Mouse (Mus musculus): Measurements from ENCODE around the gene Gm42878. TPM values are rescaled to one million over a fixed set of nuclear protein-coding genes. Genes with fewer than 3 reads are reported as not detected.

The Gm42878 gene
- total RNA-seq (2021) = under 1 TPM in 1 of 2 experiments, not detected in 1; 0.64 TPM
- long read RNA-seq, experiment 1 = 0 reads
- long read RNA-seq, experiment 2 = 0 reads

GRCm38 (mm10) chr5:121544910-121545792 lies at the start of gene Gm42878, which contains the start of gene Adam1a:
Gene Gm42878 (minus strand): TSS chr5:121545482.
Gene Adam1a (minus strand): TSS chr5:121545482.
- DNase-seq (ENCODE audit: low spot score in 2 of 2) = peak in 1 of 2 experiments; percentile 55

DNA sequence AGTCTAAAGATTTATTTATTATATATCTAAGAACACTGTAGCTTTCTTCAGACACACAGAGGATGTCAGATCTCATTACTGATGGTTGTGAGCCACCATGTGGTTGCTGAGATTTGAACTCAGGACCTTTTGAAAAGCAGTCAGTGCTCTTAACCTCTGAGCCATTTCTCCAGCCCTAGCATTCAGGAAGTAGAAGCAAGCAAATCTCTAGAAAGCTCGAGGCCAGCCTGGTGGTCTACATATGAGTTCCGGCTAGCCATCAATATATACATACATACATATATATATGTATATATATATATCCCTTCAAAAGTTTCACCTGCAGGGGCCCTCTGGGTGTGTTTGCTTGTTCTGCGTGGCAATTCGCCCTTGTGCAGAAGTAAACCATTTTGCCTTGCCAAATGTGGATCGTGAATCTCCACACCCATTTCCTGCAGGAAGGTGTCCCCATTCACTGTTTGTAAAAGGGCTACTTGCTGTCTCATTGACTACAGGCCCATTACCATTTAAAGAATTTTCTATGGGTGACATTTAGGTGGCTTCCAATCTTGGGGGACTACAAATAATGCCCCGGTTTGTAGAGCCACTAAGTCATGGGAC lies 49.5 kb upstream of the Gm42878 start:
- DNase-seq (ENCODE audit: low spot score in 2 of 2) = no peak

- DNase-seq (ENCODE audit: low spot score in 2 of 2) = peak; percentile 89 to 92
Measured at GRCm38 (mm10) chr5:121593451-121594401, 48.4 kb upstream of the Gm42878 start, which contains the start of gene Aldh2. Gene Aldh2 (minus strand): TSS chr5:121593824.

DNA sequence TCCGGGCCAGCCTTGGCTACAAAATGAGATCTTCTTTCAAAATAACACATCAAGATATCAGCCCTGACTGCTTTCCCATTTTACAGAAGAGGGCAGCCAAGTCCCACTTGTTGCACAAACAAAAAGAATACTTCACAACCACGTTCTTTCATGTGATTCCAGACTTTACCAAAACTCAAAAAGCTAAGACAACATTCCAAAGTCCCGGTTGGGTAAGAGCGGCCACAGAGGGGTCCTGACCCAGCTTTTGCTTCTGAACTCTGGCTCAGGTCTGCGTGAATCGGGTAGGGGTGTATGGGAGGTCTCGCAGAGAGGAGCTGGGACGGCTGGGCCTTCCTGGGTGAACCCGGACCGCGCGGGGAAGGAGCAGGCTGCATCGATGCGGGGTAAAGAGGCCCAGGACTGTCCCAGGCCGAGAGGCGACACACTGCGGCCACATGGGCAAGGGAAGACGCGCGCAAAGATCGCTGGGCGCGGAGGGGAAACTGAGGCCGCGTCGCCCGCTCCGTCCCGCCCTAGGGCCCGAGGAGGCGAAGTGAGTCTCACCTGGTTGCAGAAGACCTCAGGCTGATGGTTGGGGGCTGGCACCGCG lies 47.6 kb upstream of the Gm42878 start:
- DNase-seq (ENCODE audit: low spot score in 2 of 2) = peak in 1 of 2 experiments; percentile 47

DNA sequence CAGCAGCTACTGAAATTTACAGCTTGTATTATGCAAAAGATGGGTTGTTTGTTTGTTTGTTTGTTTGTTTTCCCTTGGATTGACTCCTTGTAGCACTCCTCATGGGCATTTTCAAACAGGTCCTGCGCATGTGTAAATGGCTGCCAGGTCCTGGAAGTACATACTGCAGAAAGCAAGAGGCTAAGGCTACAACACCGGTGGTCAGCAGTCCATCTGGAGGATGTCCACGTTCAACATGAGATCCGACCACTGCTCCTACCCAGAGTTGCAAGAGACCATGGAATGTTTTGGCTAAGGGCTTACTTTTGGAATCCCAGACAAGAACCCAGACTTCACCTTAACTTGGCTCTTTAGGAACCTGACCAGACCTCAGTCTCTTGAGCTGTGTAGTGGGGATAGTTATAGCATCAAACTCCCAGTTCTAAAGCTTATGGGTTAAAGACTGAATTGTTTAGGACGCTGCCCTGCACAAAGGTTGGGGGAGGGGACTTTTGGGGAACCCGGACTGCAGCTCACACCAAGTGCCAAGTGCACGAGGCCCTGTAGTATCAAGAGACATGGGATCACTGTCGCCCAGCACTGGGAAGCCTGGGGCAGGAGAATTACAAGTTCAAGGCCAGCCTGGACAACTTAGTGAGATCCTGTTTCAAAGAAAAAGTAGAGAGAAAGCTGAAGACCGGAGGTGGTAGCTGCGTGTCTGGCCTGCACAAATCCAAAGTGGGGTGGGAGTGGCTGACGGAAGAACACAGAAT lies 47.0 kb upstream of the Gm42878 start:
- DNase-seq (ENCODE audit: low spot score in 2 of 2) = peak in 1 of 2 experiments; percentile 33

GRCm38 (mm10) chr5:121591417-121592063 lies 46.3 kb upstream of the Gm42878 start:
- DNase-seq (ENCODE audit: low spot score in 2 of 2) = peak in 1 of 2 experiments; percentile 42

GRCm38 (mm10) chr5:121589928-121590327 lies 44.6 kb upstream of the Gm42878 start:
- no peak for DNase-seq (ENCODE audit: low spot score in 2 of 2)

GRCm38 (mm10) chr5:121586400-121587039 lies 41.2 kb upstream of the Gm42878 start:
- no peak for DNase-seq (ENCODE audit: low spot score in 2 of 2)

- no peak for DNase-seq (ENCODE audit: low spot score in 2 of 2)
Measured at GRCm38 (mm10) chr5:121585699-121586098, 40.4 kb upstream of the Gm42878 start.

- no peak for DNase-seq (ENCODE audit: low spot score in 2 of 2)
Measured at GRCm38 (mm10) chr5:121585005-121585404, 39.7 kb upstream of the Gm42878 start.

DNA sequence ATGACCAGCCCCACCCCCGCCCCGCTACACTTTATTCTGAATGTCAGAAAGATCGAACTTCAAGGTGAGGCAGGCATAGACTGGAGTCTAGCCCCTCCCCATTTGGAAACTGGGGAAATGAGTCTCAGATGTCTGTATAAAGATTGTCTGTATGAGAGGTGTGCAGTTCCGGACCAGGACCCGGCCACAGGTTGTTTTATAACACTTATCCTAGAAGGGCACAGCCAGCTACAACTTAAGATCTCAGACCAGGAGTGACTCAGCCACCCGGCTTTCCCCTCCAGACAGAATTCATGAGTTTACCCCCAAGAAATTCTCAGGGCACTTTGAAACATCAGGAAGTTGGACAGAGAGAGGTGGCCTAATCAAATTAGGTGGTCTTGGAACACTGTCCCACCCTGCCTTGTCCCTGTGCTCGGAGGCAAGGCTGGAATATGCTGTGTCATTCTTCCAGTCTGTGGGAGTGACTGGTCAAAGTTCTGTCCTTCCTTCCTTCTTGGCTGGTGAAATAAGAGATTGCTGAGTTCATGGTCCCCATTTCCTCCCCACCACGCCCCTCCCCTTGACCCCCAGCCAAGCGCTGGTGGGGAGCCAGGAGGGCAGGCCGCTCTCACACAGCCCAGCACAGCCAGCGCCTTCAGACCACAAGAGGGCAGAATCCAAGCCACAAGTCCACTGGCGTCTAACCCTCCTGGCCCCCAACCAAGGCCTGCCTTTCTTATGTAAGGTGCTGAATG lies 38.7 kb upstream of the Gm42878 start:
- peak; percentile 91 for DNase-seq (ENCODE audit: low spot score in 2 of 2)

GRCm38 (mm10) chr5:121581945-121582344 lies 36.7 kb upstream of the Gm42878 start:
- no peak for DNase-seq (ENCODE audit: low spot score in 2 of 2)

DNA sequence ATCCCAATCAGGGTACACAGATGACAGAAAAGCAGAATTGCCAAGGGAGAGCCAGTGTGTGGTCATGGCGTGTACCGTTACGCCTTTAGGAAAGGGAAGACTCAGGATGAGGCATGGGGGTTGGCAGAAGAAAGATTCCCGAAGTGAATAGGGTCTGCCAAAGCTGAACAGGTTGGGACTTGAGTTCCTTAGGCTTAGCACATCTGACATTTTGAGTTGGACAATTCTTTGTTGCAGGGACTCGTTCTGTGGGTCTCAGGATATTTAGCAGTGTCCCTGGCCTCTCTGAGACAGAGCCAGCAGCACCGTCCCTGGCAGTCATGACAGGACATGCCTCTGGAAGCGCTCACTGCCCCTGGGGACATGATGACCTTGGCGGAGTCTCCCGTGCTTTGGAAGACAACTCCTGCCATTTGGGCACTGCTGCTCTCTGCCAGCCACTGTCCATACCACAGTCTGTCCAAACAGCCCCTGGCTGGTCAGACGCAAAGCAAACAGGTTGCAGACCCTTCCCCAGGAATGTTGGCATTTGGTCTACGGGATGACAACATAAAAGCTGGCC lies 31.7 kb upstream of the Gm42878 start:
- DNase-seq (ENCODE audit: low spot score in 2 of 2) = peak in 1 of 2 experiments; percentile 48

DNA sequence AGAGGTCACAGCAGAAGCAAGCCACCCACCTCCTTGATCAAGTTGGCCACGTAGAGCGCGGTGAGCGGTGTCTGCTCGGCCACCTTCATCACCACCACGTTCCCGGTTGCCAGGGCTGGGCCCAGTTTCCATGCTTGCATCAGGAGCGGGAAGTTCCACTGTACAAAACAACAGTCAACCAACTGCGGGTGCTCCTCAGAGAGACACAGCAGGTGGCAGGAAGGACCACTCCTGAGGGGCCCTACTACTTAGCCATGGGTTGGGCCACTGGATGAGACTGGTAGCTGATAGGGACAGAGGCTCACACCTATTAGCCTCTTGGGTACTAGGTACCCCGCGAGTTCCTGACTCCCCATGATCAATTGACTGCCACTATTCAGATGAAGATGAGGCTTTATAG lies 30.6 kb upstream of the Gm42878 start:
- DNase-seq (ENCODE audit: low spot score in 2 of 2) = no peak

GRCm38 (mm10) chr5:121574145-121574544 lies 28.9 kb upstream of the Gm42878 start:
- no peak for DNase-seq (ENCODE audit: low spot score in 2 of 2)

GRCm38 (mm10) chr5:121570787-121571186 lies 25.5 kb upstream of the Gm42878 start:
- DNase-seq (ENCODE audit: low spot score in 2 of 2) = no peak

DNA sequence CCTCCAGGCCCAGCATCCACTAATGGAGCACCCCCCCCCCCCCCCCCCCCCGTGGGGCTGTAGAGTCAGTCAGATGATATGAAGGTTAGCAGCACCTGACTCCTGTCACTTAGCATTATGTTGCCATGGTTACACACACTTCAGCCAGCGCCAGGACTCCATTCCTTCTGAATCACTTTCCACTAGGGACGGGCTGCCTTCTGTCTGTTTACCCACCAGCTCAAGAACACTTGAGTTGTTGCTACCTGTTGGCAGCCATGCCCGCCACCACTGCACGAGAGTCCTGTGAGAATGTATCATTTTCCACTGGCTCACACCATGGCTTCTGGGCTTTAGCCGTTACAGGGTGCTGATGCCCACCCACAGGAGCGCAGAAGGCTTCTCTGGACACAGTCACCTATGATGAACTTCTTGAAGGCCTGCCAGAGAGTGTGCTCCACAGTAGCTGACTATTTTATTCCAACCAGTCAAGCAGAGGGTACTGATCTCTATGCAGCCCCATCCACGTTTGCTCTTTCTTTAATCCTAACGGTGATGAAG lies 24.7 kb upstream of the Gm42878 start:
- DNase-seq (ENCODE audit: low spot score in 2 of 2) = no peak

Data from adrenal gland, adult 18-20 months (tissue).